In genomic region chr1:33460703-33461102, GRCm38 (mm10) we compare ENCODE assay signal across 27 mouse cellular contexts.
DNase-seq lines count a peak whose midpoint lies in the region; ATAC-seq lines count a peak whose summit lies in the region.
"Had no signal": no experiment of that assay in that cellular context is flagged by ENCODE, and none has a peak within 500 bp of the region (broad histone marks: within the 10 kb centered on the region; RNA-seq: fewer than 3 reads in every experiment).

No protein-coding gene starts in this region.

- H3K4me1 ChIP-seq in forebrain, embryonic 14.5 days (ENCODE audit: control insufficient read depth, insufficient read depth, low read length): no peaks in the 10 kb centered on the region
- H3K4me1 ChIP-seq in forebrain, embryonic 12.5 days: no peaks in the 10 kb centered on the region
- no peaks in the 10 kb centered on the region for H3K4me1 ChIP-seq in hindbrain, embryonic 13.5 days (replicated peaks)
- H3K4me1 ChIP-seq in hindbrain, embryonic 16.5 days (ENCODE audit: control insufficient read depth, insufficient read depth, low read depth, low read length): no peaks in the 10 kb centered on the region
- H3K4me1 ChIP-seq: embryonic facial prominence, embryonic 12.5 days; embryonic facial prominence, embryonic 15.5 days; hindbrain, embryonic 15.5 days; intestine, embryonic 15.5 days had no signal

- no peaks in the 10 kb centered on the region for H3K27me3 ChIP-seq in forebrain, embryonic 14.5 days (replicated peaks; ENCODE audit: control insufficient read depth, insufficient read depth, low read length)
- H3K27me3 ChIP-seq in forebrain, embryonic 12.5 days: no peaks in the 10 kb centered on the region
- no peaks in the 10 kb centered on the region for H3K27me3 ChIP-seq in hindbrain, embryonic 13.5 days
- H3K27me3 ChIP-seq in hindbrain, embryonic 16.5 days (replicated peaks; ENCODE audit: control insufficient read depth, insufficient read depth, low read length): no peaks in the 10 kb centered on the region
- H3K27me3 ChIP-seq: embryonic facial prominence, embryonic 12.5 days; embryonic facial prominence, embryonic 15.5 days; heart, embryonic 13.5 days; hindbrain, embryonic 15.5 days; intestine, embryonic 15.5 days had no signal

- H3K36me3 ChIP-seq in forebrain, embryonic 14.5 days (ENCODE audit: control insufficient read depth, insufficient read depth, low read length): 0 out of 2 replicates have a peak, but pooled peaks cover 3% of the 10 kb centered on the region
- H3K36me3 ChIP-seq in forebrain, embryonic 12.5 days (replicated peaks): peaks cover 9% of the 10 kb centered on the region; the same call in 1 of the 2 replicates
- 0 out of 2 replicates have a peak, but pooled peaks cover 5% of the 10 kb centered on the region for H3K36me3 ChIP-seq in hindbrain, embryonic 13.5 days
- H3K36me3 ChIP-seq in hindbrain, embryonic 16.5 days (ENCODE audit: control insufficient read depth, insufficient read depth, low read length): no peaks in the 10 kb centered on the region
- H3K36me3 ChIP-seq: embryonic facial prominence, embryonic 12.5 days; hindbrain, embryonic 15.5 days; intestine, embryonic 15.5 days had no signal

- no peak overlapping the region for H3K4me2 ChIP-seq in forebrain, embryonic 14.5 days (ENCODE audit: low read length)
- H3K4me2 ChIP-seq in forebrain, embryonic 12.5 days: no peak overlapping the region
- no peak overlapping the region for H3K4me2 ChIP-seq in hindbrain, embryonic 13.5 days
- H3K4me2 ChIP-seq in hindbrain, embryonic 16.5 days (ENCODE audit: low read length): no peak overlapping the region
- H3K4me2 ChIP-seq: embryonic facial prominence, embryonic 12.5 days; embryonic facial prominence, embryonic 15.5 days; heart, embryonic 13.5 days; hindbrain, embryonic 15.5 days; intestine, embryonic 15.5 days had no signal

- H3K9me3 ChIP-seq in forebrain, embryonic 14.5 days (replicated peaks; ENCODE audit: control insufficient read depth, low read length): no peaks in the 10 kb centered on the region
- no peaks in the 10 kb centered on the region for H3K9me3 ChIP-seq in forebrain, embryonic 12.5 days
- no peaks in the 10 kb centered on the region for H3K9me3 ChIP-seq in hindbrain, embryonic 13.5 days
- H3K9me3 ChIP-seq in hindbrain, embryonic 16.5 days (ENCODE audit: control insufficient read depth, low read length): no peaks in the 10 kb centered on the region
- H3K9me3 ChIP-seq: embryonic facial prominence, embryonic 12.5 days; embryonic facial prominence, embryonic 15.5 days; heart, embryonic 10.5 days; heart, embryonic 13.5 days; hindbrain, embryonic 15.5 days; intestine, embryonic 15.5 days had no signal

- 88% methylated on average over 8 of the region's 8 CpGs for WGBS in forebrain, embryonic 14.5 days
- WGBS in forebrain, embryonic 12.5 days: 89% methylated on average over 8 of the region's 8 CpGs
- WGBS in hindbrain, embryonic 13.5 days: 89% methylated on average over 8 of the region's 8 CpGs
- WGBS in hindbrain, embryonic 16.5 days: 86% methylated on average over 8 of the region's 8 CpGs

- ATAC-seq in forebrain, embryonic 14.5 days: peak; percentile 25; the same call in 1 of the 2 replicates
- no peak for ATAC-seq in forebrain, embryonic 12.5 days (ENCODE audit: low FRiP score)
- ATAC-seq in hindbrain, embryonic 13.5 days (ENCODE audit: low FRiP score): peak; percentile 9; the same call in 1 of the 2 replicates
- no peak for ATAC-seq in hindbrain, embryonic 16.5 days
- ATAC-seq: CD4-positive, CD25-positive, alpha-beta regulatory T cell, adult 4 months; intestine, embryonic 15.5 days had no signal

- H3K4me3 ChIP-seq in forebrain, embryonic 14.5 days (ENCODE audit: low read depth, low read length): no peak overlapping the region
- no peak overlapping the region for H3K4me3 ChIP-seq in forebrain, embryonic 12.5 days (replicated peaks)
- no peak overlapping the region for H3K4me3 ChIP-seq in hindbrain, embryonic 13.5 days
- no peak overlapping the region for H3K4me3 ChIP-seq in hindbrain, embryonic 16.5 days (ENCODE audit: low read length)
- H3K4me3 ChIP-seq: embryonic facial prominence, embryonic 12.5 days; embryonic facial prominence, embryonic 15.5 days; erythroblast, embryonic 14.5 days; heart, adult 2 months; heart, embryonic 10.5 days; heart, embryonic 13.5 days; hindbrain, embryonic 15.5 days; intestine, embryonic 15.5 days had no signal

- H3K27ac ChIP-seq in forebrain, embryonic 14.5 days (ENCODE audit: low read depth, low read length): no peak overlapping the region
- no peak overlapping the region for H3K27ac ChIP-seq in forebrain, embryonic 12.5 days
- no peak overlapping the region; the same call in 1 of the 2 replicates for H3K27ac ChIP-seq in hindbrain, embryonic 13.5 days
- no peak overlapping the region for H3K27ac ChIP-seq in hindbrain, embryonic 16.5 days (ENCODE audit: low read depth, low read length)
- H3K27ac ChIP-seq: embryonic facial prominence, embryonic 12.5 days; embryonic facial prominence, embryonic 15.5 days; heart, adult 2 months; heart, embryonic 10.5 days; heart, embryonic 13.5 days; hindbrain, embryonic 15.5 days; intestine, embryonic 15.5 days had no signal

- no peak overlapping the region for H3K9ac ChIP-seq in forebrain, embryonic 14.5 days (ENCODE audit: low read length)
- H3K9ac ChIP-seq in forebrain, embryonic 12.5 days: no peak overlapping the region
- no peak overlapping the region for H3K9ac ChIP-seq in hindbrain, embryonic 13.5 days
- no peak overlapping the region for H3K9ac ChIP-seq in hindbrain, embryonic 16.5 days (ENCODE audit: low read depth, low read length)
- H3K9ac ChIP-seq: embryonic facial prominence, embryonic 12.5 days; embryonic facial prominence, embryonic 15.5 days; heart, embryonic 13.5 days; hindbrain, embryonic 15.5 days; intestine, embryonic 15.5 days had no signal

- no peak for DNase-seq in forebrain, embryonic 14.5 days (ENCODE audit: low spot score)
- DNase-seq in NIH3T3 (ENCODE audit: low read depth): peak; percentile 52
- DNase-seq in fibroblast of lung, adult 2 months (ENCODE audit: low read depth): peak; percentile 8
- no peak for DNase-seq in thymus, postnatal 0 days (ENCODE audit: low spot score)
- no peak for DNase-seq in urinary bladder, postnatal 4 days (ENCODE audit: low spot score in 2 of 2)
- DNase-seq: adrenal gland, postnatal 10 days; adrenal gland, postnatal 36 days; cerebellum, adult 18-20 months; cerebellum, adult 9-11 months; cerebellum, postnatal 25 days; gastrocnemius, postnatal 10 days; gastrocnemius, postnatal 36 days; heart, adult 2 months; heart, postnatal 14 days; heart, postnatal 4 days; kidney, adult 11 months had no signal

Comparison
In these comparisons a context has a peak if more than half of its experiments do, and no peak if none do; other contexts are left out.
1. ATAC-seq: peak in forebrain, embryonic 14.5 days (single experiment) and hindbrain, embryonic 13.5 days (single experiment); none in forebrain, embryonic 12.5 days (single experiment) and hindbrain, embryonic 16.5 days (single experiment).
2. DNase-seq: peak in NIH3T3 (single experiment) and fibroblast of lung, adult 2 months (single experiment); none in forebrain, embryonic 14.5 days (single experiment), thymus, postnatal 0 days (single experiment) and urinary bladder, postnatal 4 days (0 of 2).